Comparison of ENCODE assay signal across 8 mouse cellular contexts in genomic region chr1:119053402-119053841, GRCm38 (mm10). TPM values are rescaled to one million over a fixed set of nuclear protein-coding genes. Genes with fewer than 3 reads are reported as not detected.
A peak's percentile ranks its signal among the peaks of the same experiment; 100 is the strongest.
DNase-seq lines count a peak whose midpoint lies in the region; ATAC-seq and TF ChIP-seq lines count a peak whose summit lies in the region.

Gene Gli2 (minus strand): TSS chr1:119053619.

- peak within 1 kb of the TSS; percentile 88 for H3K9ac ChIP-seq in ES-E14 (ENCODE audit: insufficient read depth, low read depth, low read length, poor library complexity, severe bottlenecking)

- peak within 1 kb of the TSS; percentile 84 to 86 for H3K4me3 ChIP-seq in ES-E14 (ENCODE audit: insufficient read depth in 1 of 2, low read depth in 1 of 2, low read length in 2 of 2, poor library complexity in 1 of 2, severe bottlenecking in 1 of 2)

- no peaks in the 10 kb centered on the region for H3K36me3 ChIP-seq in ES-E14 (ENCODE audit: control insufficient read depth, insufficient read depth, low read length, poor library complexity, severe bottlenecking)

- ATAC-seq in frontal cortex, adult (ENCODE audit: low TSS enrichment) = peak; percentile 90

- peak within 1 kb of the TSS; percentile 81 for H3K27ac ChIP-seq in ES-E14 (ENCODE audit: insufficient read depth, low read depth, low read length, poor library complexity, severe bottlenecking)

- in situ Hi-C loops in ES-E14 (cut with MboI; ENCODE audit: low sequenced_read_pairs in 2 of 2, unreplicated experiment in 2 of 2) = loop anchor here in 1 of 2 experiments (25.0 kb wide), 1 partner anchor 416 kb away; the partner anchor contains the start of gene Tfcp2l1

- DNase-seq in ES-E14 (ENCODE audit: low read depth, low spot score) = no peak
- peak; percentile 54 for DNase-seq in cerebellum, adult 8-10 months
- peak; percentile 87 for DNase-seq in heart, postnatal 4 days
- peak; percentile 73 to 85 for DNase-seq in layer of hippocampus, adult 8-10 months (ENCODE audit: low spot score in 2 of 2)
- peak; percentile 74 to 80 for DNase-seq in lung, adult 18-20 months
- DNase-seq in ovary, adult 18-20 months (ENCODE audit: low spot score) = peak; percentile 78
- DNase-seq in thymus, postnatal 36 days = peak; percentile 60

- peaks cover 15 to 22% of the 10 kb centered on the region in 2 experiments for H3K4me1 ChIP-seq in ES-E14 (ENCODE audit: control insufficient read depth in 2 of 2, insufficient read depth in 2 of 2, low read length in 2 of 2, poor library complexity in 1 of 2)

- H3K9me3 ChIP-seq in ES-E14 (ENCODE audit: control insufficient read depth, insufficient read depth, low read depth, low read length) = no peaks in the 10 kb centered on the region

TF ChIP-seq in ES-E14, 5 proteins besides CTCF, POLR2A, EP300 and RAD21:
- TF ChIP-seq ZC3H11A (IDR thresholded peaks at IDR 0.05; ENCODE audit: borderline replicate concordance, low read depth, low read length) = no peak
- TF ChIP-seq HCFC1 (IDR thresholded peaks at IDR 0.05; ENCODE audit: borderline replicate concordance, insufficient read depth, low read length) = 0 out of 2 replicates have a peak, but pooled peaks have one; percentile 32
- TF ChIP-seq MAFK (IDR thresholded peaks at IDR 0.05; ENCODE audit: insufficient read depth, low read depth, low read length) = no peak
- peak; percentile 79 for TF ChIP-seq ZNF384 (IDR thresholded peaks at IDR 0.05; ENCODE audit: low read depth, low read length)
- no peak for TF ChIP-seq CHD2 (IDR thresholded peaks at IDR 0.05; ENCODE audit: low read depth, low read length)
TF ChIP-seq in ES-E14: peak in this region for 2.

RNA-seq across cellular contexts. Expression of gene Gli2, which starts in this region (rescaled TPM):
- total RNA-seq in ES-E14 (2012; rRNA removed) = 9.8 and 12.2 TPM in 2 replicates
- total RNA-seq in heart, postnatal 4 days (2021) = 1 to 10 TPM; 4.6 to 5.2 TPM
- 1 to 10 TPM; 3.7 to 7.0 (median 5.0) TPM for total RNA-seq in layer of hippocampus, adult 8-10 months (2022)
